Mouse (Mus musculus): Measurements from ENCODE around the gene Rpl9-ps6. TPM values are rescaled to one million over a fixed set of nuclear protein-coding genes. Genes with fewer than 3 reads are reported as not detected.

Gene Rpl9-ps6
- total RNA-seq, 2 experiments from 2014 or later, result 22.8 to 25.4 TPM

- DNase-seq (ENCODE audit: low spot score), result no peak
- intact Hi-C loops (cut with DNase I), result no loop called here
These were observed 47.3 kb downstream of the Rpl9-ps6 start for GRCm38 (mm10) chr19:32419069-32419468.

GRCm38 (mm10) chr19:32416692-32417317 lies 49.6 kb downstream of the Rpl9-ps6 start:
- DNase-seq (ENCODE audit: low spot score), result no peak
- intact Hi-C loops (cut with DNase I), result no loop called here

Other genes with a start within 250 kb of the Rpl9-ps6 start
- 10 to 100 TPM; 55.8 to 59.0 TPM for gene Sgms1, start 76.9 kb downstream of the Rpl9-ps6 start, total RNA-seq (2021)
- gene Minpp1, start 19.2 kb upstream of the Rpl9-ps6 start, total RNA-seq (2021), result 10 to 100 TPM; 14.8 to 15.5 TPM
- 10 to 100 TPM; 12.3 to 14.9 TPM for gene Papss2, start 129.2 kb upstream of the Rpl9-ps6 start, total RNA-seq (2021)

Measured in heart, postnatal 25 days (tissue).